26 mouse cellular contexts compared by ENCODE assay signal in the genomic region with DNA sequence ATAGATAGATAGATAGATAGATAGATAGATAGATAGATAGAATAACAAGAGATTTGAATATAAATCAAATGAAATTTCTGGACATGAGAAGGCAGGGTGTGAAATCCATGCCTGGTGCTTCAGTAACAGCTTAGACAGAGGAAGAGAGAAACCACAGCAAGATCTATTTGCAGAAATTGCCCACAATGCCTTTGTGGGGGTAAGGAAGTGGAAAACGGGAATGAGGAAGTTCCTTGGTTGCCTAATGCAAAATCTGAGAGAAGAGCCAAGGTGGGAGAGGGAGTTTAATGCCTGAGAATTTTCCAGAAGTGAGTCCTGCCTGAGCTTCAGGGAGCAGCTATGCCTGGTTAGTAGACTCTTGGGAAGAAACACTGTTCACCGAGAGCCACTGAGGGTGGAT. TPM values are rescaled to one million over a fixed set of nuclear protein-coding genes. Genes with fewer than 3 reads are reported as not detected.
DNase-seq lines count a peak whose midpoint lies in the region; ATAC-seq and TF ChIP-seq lines count a peak whose summit lies in the region.
"Had no signal": no experiment of that assay in that cellular context is flagged by ENCODE, and none has a peak within 500 bp of the region (broad histone marks: within the 10 kb centered on the region; RNA-seq: fewer than 3 reads in every experiment).

No protein-coding gene starts in this region.

- H3K4me1 ChIP-seq in MEL (ENCODE audit: control insufficient read depth in 1 of 2, insufficient read depth in 2 of 2, low read length in 2 of 2): peaks cover 0 to 3% of the 10 kb centered on the region in 2 experiments; a peak in 2 of 4 replicates
- 0 out of 2 replicates have a peak, but pooled peaks cover 6% of the 10 kb centered on the region for H3K4me1 ChIP-seq in heart, embryonic 12.5 days (replicated peaks)
- H3K4me1 ChIP-seq: heart, embryonic 15.5 days had no signal

- 72% methylated on average over 2 of the region's 2 CpGs for WGBS in heart, embryonic 12.5 days

- TF ChIP-seq RAD21 in MEL (IDR thresholded peaks at IDR 0.05; ENCODE audit: low read depth, low read length): no peak

- H3K9ac ChIP-seq in MEL (ENCODE audit: control insufficient read depth, low read depth, low read length, poor library complexity, severe bottlenecking): no peak overlapping the region
- H3K9ac ChIP-seq in heart, embryonic 12.5 days: no peak overlapping the region
- H3K9ac ChIP-seq: embryonic facial prominence, embryonic 12.5 days; forebrain, embryonic 15.5 days; heart, embryonic 15.5 days; hindbrain, embryonic 13.5 days had no signal

- H3K9me3 ChIP-seq in MEL (replicated peaks; ENCODE audit: insufficient read depth, low read length): no peaks in the 10 kb centered on the region
- peaks cover 8% of the 10 kb centered on the region; the same call in 1 of the 2 replicates for H3K9me3 ChIP-seq in heart, embryonic 12.5 days (replicated peaks)
- H3K9me3 ChIP-seq: embryonic facial prominence, embryonic 12.5 days; forebrain, embryonic 15.5 days; heart, embryonic 15.5 days; hindbrain, embryonic 13.5 days had no signal

- TF ChIP-seq CTCF in MEL (IDR thresholded peaks at IDR 0.05 in 2 of 3, conservative IDR thresholded peaks at IDR 0.05 in 1 of 3; ENCODE audit: control insufficient read depth in 1 of 3, insufficient read depth in 1 of 3, low read depth in 2 of 3, low read length in 3 of 3, poor library complexity in 1 of 3, severe bottlenecking in 1 of 3): no peak

- H3K36me3 ChIP-seq in MEL (ENCODE audit: control insufficient read depth in 1 of 2, insufficient read depth in 2 of 2, low read length in 2 of 2): peaks cover 0 to 2% of the 10 kb centered on the region in 2 experiments; a peak in 1 of 4 replicates
- H3K36me3 ChIP-seq in heart, embryonic 12.5 days: no peaks in the 10 kb centered on the region
- H3K36me3 ChIP-seq: embryonic facial prominence, embryonic 12.5 days; forebrain, embryonic 15.5 days; heart, embryonic 10.5 days; heart, embryonic 15.5 days; hindbrain, embryonic 13.5 days had no signal

- no peak for TF ChIP-seq POLR2A in MEL (IDR thresholded peaks at IDR 0.05; ENCODE audit: control insufficient read depth in 1 of 2, insufficient read depth in 1 of 2, low read depth in 1 of 2, low read length in 2 of 2, poor library complexity in 1 of 2)

- no peak overlapping the region for H3K4me3 ChIP-seq in MEL (ENCODE audit: control insufficient read depth in 1 of 2, insufficient read depth in 1 of 2, low read depth in 2 of 2, low read length in 2 of 2)
- H3K4me3 ChIP-seq in heart, embryonic 12.5 days: no peak overlapping the region
- H3K4me3 ChIP-seq: embryonic facial prominence, embryonic 12.5 days; forebrain, embryonic 15.5 days; heart, embryonic 10.5 days; heart, embryonic 15.5 days; hindbrain, embryonic 13.5 days had no signal

- no peaks in the 10 kb centered on the region for H3K27me3 ChIP-seq in MEL (ENCODE audit: control insufficient read depth in 1 of 2, insufficient read depth in 2 of 2, low read length in 2 of 2)
- peaks cover 32% of the 10 kb centered on the region for H3K27me3 ChIP-seq in heart, embryonic 12.5 days (replicated peaks)
- H3K27me3 ChIP-seq: forebrain, embryonic 15.5 days; Patski had no signal

- DNase-seq in 416B (ENCODE audit: low read depth) (peak; percentile 64), MEL (ENCODE audit: low read depth, low spot score) (peak; percentile 68)
- DNase-seq in right cerebral cortex, postnatal 14 days: no peak
- DNase-seq in lung, postnatal 14 days: no peak
- DNase-seq: adrenal gland, postnatal 14 days; B cell, adult 2 months; cerebellum, adult 2 months; cerebellum, postnatal 10 days; gastrocnemius, postnatal 36 days; heart, postnatal 14 days had no signal

- TF ChIP-seq EP300 in MEL (IDR thresholded peaks at IDR 0.05; ENCODE audit: low read depth in 1 of 2, low read length in 2 of 2): no peak

- no peak overlapping the region for H3K4me2 ChIP-seq in heart, embryonic 12.5 days
- H3K4me2 ChIP-seq: embryonic facial prominence, embryonic 12.5 days; forebrain, embryonic 15.5 days; heart, embryonic 15.5 days; hindbrain, embryonic 13.5 days had no signal

- peak; percentile 85 for ATAC-seq in common myeloid progenitor, adult 5-6 weeks (replicated peaks; ENCODE audit: low read depth, poor library complexity, severe bottlenecking)
- ATAC-seq in megakaryocyte progenitor cell, adult 5-6 weeks (replicated peaks; ENCODE audit: poor library complexity): peak; percentile 74
- no peak for ATAC-seq in heart, embryonic 12.5 days (ENCODE audit: insufficient number of reproducible peaks, low FRiP score)
- ATAC-seq: activated CD4-positive, CD25-positive, alpha-beta regulatory T cell, adult 4 months; CD4-positive, CD25-positive, alpha-beta regulatory T cell, adult 4 months; forebrain, embryonic 15.5 days; hindbrain, postnatal 0 days; Patski had no signal

- no peaks in the 10 kb centered on the region for H3K79me2 ChIP-seq in MEL (ENCODE audit: control insufficient read depth, insufficient read depth, low read length, poor library complexity)

- H3K27ac ChIP-seq in MEL (ENCODE audit: control insufficient read depth, low read depth, low read length): no peak overlapping the region
- no peak overlapping the region for H3K27ac ChIP-seq in heart, embryonic 12.5 days (ENCODE audit: poor library complexity, severe bottlenecking)
- H3K27ac ChIP-seq: embryonic facial prominence, embryonic 12.5 days; forebrain, embryonic 15.5 days; heart, embryonic 10.5 days; heart, embryonic 15.5 days; hindbrain, postnatal 0 days had no signal

TF ChIP-seq in MEL, 35 proteins besides CTCF, POLR2A, EP300 and RAD21:
- peak; percentile 67; the same call in 1 of the 2 replicates for TF ChIP-seq ELF1 (IDR thresholded peaks at IDR 0.05; ENCODE audit: low read depth, low read length)
- TF ChIP-seq ZKSCAN1 (IDR thresholded peaks at IDR 0.05; ENCODE audit: low read depth, low read length): no peak
- no peak for TF ChIP-seq MAZ (IDR thresholded peaks at IDR 0.05; ENCODE audit: low read depth, low read length)
- 0 out of 2 replicates have a peak, but pooled peaks have one; percentile 27 for TF ChIP-seq HCFC1 (IDR thresholded peaks at IDR 0.05; ENCODE audit: low read depth, low read length)
- TF ChIP-seq JUND (IDR thresholded peaks at IDR 0.05; ENCODE audit: low read depth, low read length): no peak
- TF ChIP-seq CHD2 (IDR thresholded peaks at IDR 0.05; ENCODE audit: low read length): no peak
TF ChIP-seq in MEL: peak in this region for 2.

RNA-seq across cellular contexts. Expression of gene Htr6, which starts 31.8 kb away (rescaled TPM):
- 0.08 TPM in 1 of 2 replicates, not detected in the other for total RNA-seq in MEL (2012; rRNA removed)
- polyA plus RNA-seq in MEL (2012; ENCODE audit: insufficient read depth in 1 of 2, insufficient read length in 2 of 2, low read depth in 1 of 2, low replicate concordance in 2 of 2, missing spikeins in 1 of 2): not detected
- not detected in 2 replicates for total RNA-seq in common myeloid progenitor, adult 5-6 weeks (2017)
- not detected in 2 replicates for total RNA-seq in megakaryocyte progenitor cell, adult 5-6 weeks (2015)
- not detected in 2 replicates for total RNA-seq in megakaryocyte progenitor cell, adult 5-6 weeks (2017)
- polyA plus RNA-seq in heart, embryonic 12.5 days (2016; fragmentation: Nextera tagmentation; extraction: Ambion mirVana): not detected in 2 replicates
- total RNA-seq: adrenal gland, postnatal 14 days; G1E; gastrocnemius, adult 8-10 months; gastrocnemius, postnatal 36 days; heart, adult 18-20 months; heart, postnatal 14 days; hematopoietic stem cell, adult 5-6 weeks had no signal
- polyA plus RNA-seq: activated CD4-positive, CD25-positive, alpha-beta regulatory T cell, adult 4 months; CD4-positive, CD25-positive, alpha-beta regulatory T cell, adult 4 months; G1E; heart, embryonic 10.5 days; heart, embryonic 15.5 days had no signal

RNA-seq across cellular contexts. Expression of gene Nbl1, which starts 49.2 kb away (rescaled TPM):
- total RNA-seq in MEL (2012; rRNA removed): not detected in 2 replicates
- under 1 TPM in 1 of 2 experiments, not detected in 1; 0.14 TPM for polyA plus RNA-seq in MEL (2012; ENCODE audit: insufficient read depth in 1 of 2, insufficient read length in 2 of 2, low read depth in 1 of 2, low replicate concordance in 2 of 2, missing spikeins in 1 of 2)
- 1.2 TPM in 1 of 2 replicates, not detected in the other for total RNA-seq in common myeloid progenitor, adult 5-6 weeks (2017)
- total RNA-seq in megakaryocyte progenitor cell, adult 5-6 weeks (2015): not detected in 2 replicates
- not detected in 2 replicates for total RNA-seq in megakaryocyte progenitor cell, adult 5-6 weeks (2017)
- polyA plus RNA-seq in heart, embryonic 12.5 days (2016; fragmentation: Nextera tagmentation; extraction: Ambion mirVana): 10.1 and 10.6 TPM in 2 replicates

Comparison
In these comparisons a context has a peak if more than half of its experiments do, and no peak if none do; other contexts are left out.
1. DNase-seq: peak in 416B (single experiment) and MEL (single experiment); none in right cerebral cortex, postnatal 14 days (single experiment) and lung, postnatal 14 days (single experiment).